Mouse (Mus musculus) kidney, postnatal 25 days (tissue): ENCODE measurements at regions not wholly inside any gene's neighbourhood (a gene's known extent, or its start where the extent isn't known, plus 50 kb on each side); places are given as distances from the start of the nearest gene placed in this dataset.
"Not testable (repeated sequence)": the region's sequence is repeated elsewhere in the genome, so short reads cannot be mapped to it uniquely, and the experiment has no call there.

Experiments used
- DNase-seq, 2 experiments: peaks; one replicate each; pipeline ENCODE4 v3.0.0; 2021; ENCODE audit warnings: mixed read lengths in 2 of 2

GRCm38 (mm10) chr17:6489926-6490564 lies 60.1 kb downstream of the Dynlt1b start:
- DNase-seq = peak in 1 of 2 experiments; percentile 32

DNA sequence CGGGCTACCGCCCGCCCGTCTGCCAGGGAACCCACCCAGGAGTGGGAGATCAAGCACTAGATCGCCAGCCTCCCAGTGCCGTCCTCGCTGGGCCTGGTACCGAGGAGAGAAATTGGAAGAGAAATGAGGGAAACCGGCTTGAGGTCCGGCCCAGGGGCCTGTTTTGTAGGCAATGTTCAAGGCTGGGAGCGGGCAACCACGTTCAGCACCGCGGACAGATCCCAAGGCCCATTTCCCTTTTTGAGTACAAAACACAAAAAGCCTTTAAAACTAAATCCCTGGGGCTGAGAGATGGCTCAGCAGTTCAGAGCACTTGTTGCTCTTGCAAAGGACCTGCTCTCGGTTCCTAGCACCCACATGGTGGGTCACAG lies 60.6 kb downstream of the Dynlt1b start:
- DNase-seq = not testable (repeated sequence)

DNA sequence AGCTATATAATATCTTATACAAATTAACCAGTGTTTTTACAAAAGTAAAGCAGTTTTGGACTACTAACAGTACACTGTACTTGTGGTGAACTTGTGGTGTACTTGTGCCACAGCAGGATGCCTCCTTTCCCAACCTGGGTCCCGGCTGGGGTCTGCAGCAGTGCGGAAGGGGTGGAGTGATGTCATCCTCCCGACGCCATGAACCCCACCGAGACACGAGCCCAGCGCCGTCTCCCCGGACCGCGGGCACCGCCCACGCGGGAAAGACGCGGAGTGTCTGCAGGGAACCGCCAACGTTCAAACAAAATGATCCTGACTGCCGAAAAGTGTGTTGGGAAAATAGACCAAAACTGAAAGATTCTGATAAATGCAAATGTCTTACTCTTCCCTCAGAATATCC lies 62.6 kb downstream of the Dynlt1b start:
- peak; percentile 8 to 48 for DNase-seq

GRCm38 (mm10) chr17:6492950-6493349 lies 63.0 kb downstream of the Dynlt1b start:
- peak; percentile 66 to 87 for DNase-seq

GRCm38 (mm10) chr17:6496491-6496890 lies 66.6 kb downstream of the Dynlt1b start:
- DNase-seq = not testable (repeated sequence)

GRCm38 (mm10) chr17:6502676-6503075 lies 72.8 kb downstream of the Dynlt1b start:
- DNase-seq = not testable (repeated sequence)

- DNase-seq = not testable (repeated sequence)
Measured at GRCm38 (mm10) chr17:6505896-6506295, 76.0 kb downstream of the Dynlt1b start.

- DNase-seq = not testable (repeated sequence)
Measured at GRCm38 (mm10) chr17:6515128-6515527, 85.2 kb downstream of the Dynlt1b start.

DNA sequence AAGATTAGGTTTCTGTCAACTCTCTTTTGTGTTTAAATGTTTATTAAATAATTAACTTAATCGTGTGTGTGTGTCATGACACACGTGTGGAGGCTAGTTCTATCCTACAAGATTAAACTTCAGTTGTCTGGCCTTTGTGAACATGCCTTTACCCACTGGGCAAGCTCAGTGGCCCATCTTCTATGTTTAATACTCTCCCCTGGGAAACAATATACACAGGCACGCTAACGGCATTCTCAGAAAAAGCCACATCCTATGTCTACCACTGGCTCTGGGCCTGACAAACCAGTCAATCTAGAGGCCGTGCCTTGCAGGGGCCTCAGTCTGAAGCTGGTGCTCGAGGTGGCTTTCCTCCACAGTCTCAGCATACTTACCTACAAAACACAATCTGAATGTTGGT lies 82.4 kb upstream of the Dynlt1c start:
- DNase-seq = not testable (repeated sequence)

DNA sequence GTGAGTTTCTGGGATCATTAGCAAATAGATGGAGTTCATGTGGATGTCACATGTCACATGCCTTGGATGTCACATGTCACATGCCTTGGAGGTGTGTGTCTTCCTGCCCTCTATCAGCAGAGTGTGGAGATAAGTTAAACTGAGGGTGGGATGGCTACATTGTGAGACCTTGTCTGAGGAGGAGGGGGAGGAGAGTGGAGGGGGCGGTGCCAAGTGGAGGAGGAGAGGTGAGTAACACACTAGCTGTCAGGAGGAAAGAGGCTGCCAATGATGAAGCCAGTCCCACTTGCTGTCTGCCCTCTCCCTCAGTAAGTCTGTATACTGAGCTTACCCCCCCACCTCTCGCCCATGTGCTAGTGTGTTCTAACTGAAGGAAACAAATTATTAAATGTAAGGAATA lies 81.5 kb upstream of the Dynlt1c start:
- not testable (repeated sequence) for DNase-seq

DNA sequence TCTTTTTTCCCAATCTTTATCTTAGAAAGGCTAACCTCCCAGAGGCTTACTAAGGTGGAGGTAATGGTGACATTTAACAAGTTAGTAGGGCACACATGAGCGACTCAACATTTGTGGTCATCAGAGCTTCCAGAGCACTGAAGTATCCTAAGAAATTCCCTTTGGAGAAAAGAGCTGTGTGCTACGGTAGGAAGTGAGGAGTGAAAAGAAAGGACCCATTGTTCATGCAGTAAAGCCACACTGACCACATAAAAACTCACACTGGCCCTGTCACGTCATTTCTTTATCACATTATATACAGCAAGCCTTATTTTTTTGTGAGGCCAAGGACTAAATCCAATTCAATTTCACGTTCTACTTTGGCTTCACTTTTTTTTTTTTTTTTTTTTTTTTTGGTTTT lies 80.7 kb upstream of the Dynlt1c start:
- DNase-seq = not testable (repeated sequence)

- DNase-seq = peak in 1 of 2 experiments; percentile 29
Measured at GRCm38 (mm10) chr17:6522185-6522584, 79.3 kb upstream of the Dynlt1c start.

GRCm38 (mm10) chr17:6538723-6539122 lies 62.7 kb upstream of the Dynlt1c start:
- not testable (repeated sequence) for DNase-seq

DNA sequence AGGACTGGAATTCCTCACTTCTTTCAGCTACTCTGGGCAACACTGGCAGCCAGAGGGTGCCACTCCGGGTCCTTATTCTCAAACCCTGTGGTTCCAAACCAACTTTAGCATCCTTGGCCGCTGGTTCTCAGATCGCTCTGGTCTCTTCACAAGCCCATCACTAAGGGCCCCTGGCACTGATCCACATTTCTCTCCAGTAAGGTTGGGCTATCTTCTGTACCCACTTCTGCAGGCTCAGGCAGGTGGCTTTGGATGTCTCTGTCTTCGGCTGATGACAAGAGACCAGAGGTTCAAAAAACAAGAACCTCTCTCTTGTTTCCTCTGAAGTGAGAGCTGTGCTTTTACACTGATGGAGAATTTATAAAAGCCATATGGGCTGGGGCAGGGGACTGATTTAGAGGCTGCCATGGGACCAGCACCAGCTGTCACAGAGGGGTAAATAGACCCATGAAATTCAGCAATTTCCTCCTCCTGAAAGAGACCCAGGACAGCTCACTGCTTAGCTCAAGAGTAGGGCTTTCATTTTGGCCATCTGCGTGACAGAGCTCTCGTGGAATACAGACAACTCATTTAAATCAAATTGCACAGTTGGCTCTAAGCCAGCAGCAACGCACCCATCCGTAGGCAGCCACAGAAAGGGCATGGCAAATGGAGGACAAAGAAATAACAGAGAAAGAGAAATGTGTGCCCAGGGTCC lies 54.3 kb upstream of the Dynlt1c start:
- DNase-seq = not testable (repeated sequence)

- not testable (repeated sequence) for DNase-seq
Measured at GRCm38 (mm10) chr17:6547937-6548336, 53.5 kb upstream of the Dynlt1c start.
